Mouse (Mus musculus): Measurements from ENCODE around the gene Kcnq1. TPM values are rescaled to one million over a fixed set of nuclear protein-coding genes. Genes with fewer than 3 reads are reported as not detected.

Gene Kcnq1
- polyA plus RNA-seq, 1 experiment: 0.01 TPM

DNA sequence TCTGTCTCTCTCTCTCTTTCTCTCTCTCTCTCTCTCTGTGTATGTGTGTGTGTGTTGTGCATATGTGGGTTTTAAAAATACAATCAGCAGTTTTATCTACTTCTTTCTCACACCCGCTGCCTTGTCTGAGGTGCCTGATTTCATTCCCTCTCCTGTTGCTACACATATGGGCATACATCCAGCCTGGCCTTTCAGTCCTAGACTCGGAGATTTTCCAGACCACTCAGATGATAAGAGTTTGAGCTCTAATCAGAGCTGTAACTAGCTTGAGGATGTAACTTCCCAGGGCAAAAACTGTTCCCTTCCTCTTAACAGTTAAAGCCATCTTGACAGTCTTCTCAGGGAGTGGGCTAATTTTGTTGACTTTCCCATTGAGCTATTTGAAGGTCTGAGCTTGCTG, 265.2 kb downstream of the Kcnq1 start:
- no peak overlapping the region for H3K4me3 ChIP-seq (replicated peaks)
- no peak for TF ChIP-seq GATA1 (IDR thresholded peaks at IDR 0.05; ENCODE audit: low read length)
- no peak for TF ChIP-seq TAL1 (IDR thresholded peaks at IDR 0.05; ENCODE audit: low read length)
- H3K4me1 ChIP-seq (ENCODE audit: control insufficient read depth): no peaks in the 10 kb centered on the region
- H3K36me3 ChIP-seq (ENCODE audit: control insufficient read depth): no peaks in the 10 kb centered on the region
- no peaks in the 10 kb centered on the region for H3K9me3 ChIP-seq (ENCODE audit: control insufficient read depth, low read length)
- no peaks in the 10 kb centered on the region for H3K27me3 ChIP-seq (ENCODE audit: control insufficient read depth)

DNA sequence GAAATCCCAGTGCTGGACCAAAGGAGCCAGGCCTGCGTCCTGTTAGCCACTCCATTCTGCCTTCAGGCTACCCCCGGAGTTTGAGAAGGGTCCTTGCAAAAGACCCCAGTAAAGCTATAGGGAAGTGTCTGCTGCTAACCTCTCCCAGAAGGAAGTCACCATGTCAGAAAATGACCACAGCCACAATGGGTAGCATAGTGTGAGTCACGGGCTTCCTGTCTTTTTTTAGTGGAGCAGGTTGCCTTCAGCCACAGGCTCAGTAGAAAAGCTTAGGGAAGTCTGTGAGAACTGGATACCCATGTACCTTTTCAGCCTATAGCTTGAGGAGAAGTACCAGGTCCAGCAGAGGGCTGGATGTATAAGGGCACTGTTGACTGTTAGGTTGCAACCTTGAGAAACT, 267.1 kb downstream of the Kcnq1 start:
- H3K9me3 ChIP-seq (ENCODE audit: control insufficient read depth, low read length): no peaks in the 10 kb centered on the region
- H3K4me1 ChIP-seq (ENCODE audit: control insufficient read depth): no peaks in the 10 kb centered on the region
- TF ChIP-seq GATA1 (IDR thresholded peaks at IDR 0.05; ENCODE audit: low read length) (no peak), TAL1 (IDR thresholded peaks at IDR 0.05; ENCODE audit: low read length) (no peak)
- H3K36me3 ChIP-seq (ENCODE audit: control insufficient read depth): no peaks in the 10 kb centered on the region
- no peak overlapping the region for H3K4me3 ChIP-seq (replicated peaks)
- H3K27me3 ChIP-seq (ENCODE audit: control insufficient read depth): no peaks in the 10 kb centered on the region

DNA sequence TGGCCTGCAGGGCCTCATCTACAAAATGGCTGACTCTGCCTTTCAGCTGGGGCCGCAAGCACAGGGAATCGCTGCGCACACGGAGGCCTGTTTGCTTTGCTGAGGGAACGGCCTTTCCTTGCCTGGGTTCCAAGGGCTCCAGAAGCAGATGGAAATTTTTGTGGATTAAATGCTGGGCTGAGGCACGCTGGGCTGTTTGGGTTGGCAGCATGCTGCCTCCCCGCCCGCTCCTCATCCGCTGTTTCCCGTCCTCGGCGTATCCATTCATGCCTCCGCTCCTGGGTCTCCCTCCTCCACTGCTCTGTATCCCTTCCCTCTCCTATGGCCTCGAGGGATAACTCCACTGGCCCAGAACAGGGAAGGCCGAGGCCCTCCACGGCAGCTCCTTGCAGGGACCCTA, 269.8 kb downstream of the Kcnq1 start:
- H3K27me3 ChIP-seq (ENCODE audit: control insufficient read depth): no peaks in the 10 kb centered on the region

DNA sequence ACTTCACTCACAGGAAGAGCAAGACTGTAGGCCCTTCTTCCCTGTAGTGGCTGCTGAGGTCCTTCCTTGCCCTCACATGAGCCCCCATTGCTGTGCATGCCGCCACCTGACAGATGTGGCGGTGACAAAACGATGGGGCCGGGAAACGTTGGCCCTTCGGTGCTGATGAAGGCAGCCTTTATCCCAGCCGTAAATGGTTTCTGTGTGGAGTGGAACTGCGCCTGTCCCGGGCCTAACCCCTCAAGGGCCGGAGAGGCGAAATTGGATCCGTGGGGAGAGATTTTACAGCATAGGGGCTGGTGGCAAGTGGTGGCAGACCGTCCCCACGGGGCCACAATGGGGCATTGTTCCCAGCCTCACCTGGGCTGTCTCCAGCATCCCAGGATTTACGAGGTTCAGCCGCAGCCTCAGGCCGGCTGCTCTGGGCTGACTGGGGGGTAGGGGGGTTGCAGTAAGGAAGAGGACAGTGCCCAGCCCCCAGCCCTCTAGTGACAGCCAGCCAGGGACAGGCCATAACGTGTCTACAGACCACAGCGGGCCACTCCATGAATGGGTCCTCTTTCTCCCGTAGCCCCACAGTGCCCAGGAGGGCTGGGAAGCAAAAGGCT, 274.4 kb downstream of the Kcnq1 start:
- H3K36me3 ChIP-seq (ENCODE audit: control insufficient read depth): no peaks in the 10 kb centered on the region
- no peak overlapping the region for H3K4me3 ChIP-seq (replicated peaks)
- no peaks in the 10 kb centered on the region for H3K27me3 ChIP-seq (ENCODE audit: control insufficient read depth)
- H3K9me3 ChIP-seq (ENCODE audit: control insufficient read depth, low read length): no peaks in the 10 kb centered on the region
- no peaks in the 10 kb centered on the region for H3K4me1 ChIP-seq (ENCODE audit: control insufficient read depth)
- no peak for TF ChIP-seq TAL1 (IDR thresholded peaks at IDR 0.05; ENCODE audit: low read length)
- no peak for TF ChIP-seq GATA1 (IDR thresholded peaks at IDR 0.05; ENCODE audit: low read length)

More for the DNA sequence above, 269.8 kb downstream of the Kcnq1 start:
- Histone ChIP-seq H3K36me3 (ENCODE audit: control insufficient read depth) (no peaks in the 10 kb centered on the region), H3K9me3 (ENCODE audit: control insufficient read depth, low read length) (no peaks in the 10 kb centered on the region), H3K4me1 (ENCODE audit: control insufficient read depth) (no peaks in the 10 kb centered on the region), H3K4me3 (replicated peaks) (no peak overlapping the region)
- TF ChIP-seq GATA1 (IDR thresholded peaks at IDR 0.05; ENCODE audit: low read length) (no peak), TAL1 (IDR thresholded peaks at IDR 0.05; ENCODE audit: low read length) (no peak)

DNA sequence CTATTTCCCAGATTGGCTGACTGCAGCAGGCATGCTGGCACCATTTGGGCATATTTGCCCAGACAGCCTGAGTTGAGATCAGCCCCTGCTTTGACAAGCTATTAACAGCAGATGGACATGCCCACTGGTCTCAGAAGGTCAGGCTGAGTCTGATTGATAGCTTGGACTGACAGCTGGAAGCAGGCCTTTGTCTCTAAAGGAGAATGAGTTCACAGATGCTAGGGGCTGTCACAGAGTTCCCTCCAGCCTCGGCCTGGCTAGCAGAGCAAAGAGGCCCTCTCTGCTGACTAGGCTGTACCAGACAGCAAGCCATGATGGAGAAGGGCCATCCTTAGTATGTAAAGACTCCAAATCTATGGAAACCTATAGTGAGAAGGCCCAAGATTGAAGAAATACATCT, 280.5 kb downstream of the Kcnq1 start:
- Histone ChIP-seq H3K27me3 (ENCODE audit: control insufficient read depth) (no peaks in the 10 kb centered on the region), H3K36me3 (ENCODE audit: control insufficient read depth) (no peaks in the 10 kb centered on the region), H3K4me1 (ENCODE audit: control insufficient read depth) (no peaks in the 10 kb centered on the region), H3K9me3 (ENCODE audit: control insufficient read depth, low read length) (no peaks in the 10 kb centered on the region), H3K4me3 (replicated peaks) (no peak overlapping the region)
- TF ChIP-seq TAL1 (IDR thresholded peaks at IDR 0.05; ENCODE audit: low read length): no peak

DNA sequence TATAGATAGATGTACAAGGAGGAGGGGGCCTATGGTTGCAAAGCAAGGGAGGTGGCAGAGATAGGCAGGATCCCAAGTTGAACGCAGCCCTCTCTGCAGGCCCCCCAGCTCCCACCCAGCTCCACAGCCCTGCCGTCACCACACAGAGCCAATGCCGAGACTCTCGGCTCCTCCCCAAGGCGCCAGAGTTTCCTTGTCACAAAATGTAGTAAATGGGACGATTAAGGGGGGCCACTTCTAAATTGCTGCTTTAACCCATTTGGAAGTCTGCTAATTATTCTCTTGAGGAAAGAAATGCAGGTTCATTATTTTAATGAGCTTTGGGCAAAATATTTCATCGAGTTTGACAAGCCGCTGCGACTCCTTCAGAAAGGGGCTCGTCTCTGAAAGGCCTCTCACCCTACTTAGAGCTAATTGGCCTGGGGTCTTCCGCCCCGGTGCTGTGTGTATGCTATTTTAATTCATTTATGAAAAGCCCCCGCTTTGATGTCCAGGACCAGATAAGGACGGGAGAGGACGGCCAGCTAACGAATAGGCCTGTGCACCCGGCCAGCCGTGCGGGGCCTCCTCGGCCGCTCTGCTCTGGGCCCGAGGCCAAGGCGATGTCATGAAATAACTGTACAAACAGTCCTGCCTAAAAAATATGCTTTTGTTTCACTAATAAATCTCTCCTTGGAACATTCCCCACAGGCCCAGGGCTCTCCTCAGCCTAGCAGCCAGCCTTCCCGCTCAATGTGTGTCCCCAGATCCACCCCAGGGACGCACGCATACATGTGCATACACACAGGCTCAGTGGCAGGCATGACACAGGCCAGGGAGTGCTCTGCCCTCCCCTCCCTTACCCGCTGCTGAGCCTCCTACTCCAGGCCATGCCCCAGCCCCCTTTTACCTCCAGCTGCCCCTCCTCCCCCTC, 282.9 kb downstream of the Kcnq1 start:
- TF ChIP-seq TAL1 (IDR thresholded peaks at IDR 0.05; ENCODE audit: low read length): no peak
- no peak for TF ChIP-seq GATA1 (IDR thresholded peaks at IDR 0.05; ENCODE audit: low read length)
- H3K27me3 ChIP-seq (ENCODE audit: control insufficient read depth): no peaks in the 10 kb centered on the region
- H3K9me3 ChIP-seq (ENCODE audit: control insufficient read depth, low read length): no peaks in the 10 kb centered on the region
- H3K4me3 ChIP-seq (replicated peaks): no peak overlapping the region
- H3K4me1 ChIP-seq (ENCODE audit: control insufficient read depth): no peaks in the 10 kb centered on the region
- no peaks in the 10 kb centered on the region for H3K36me3 ChIP-seq (ENCODE audit: control insufficient read depth)

DNA sequence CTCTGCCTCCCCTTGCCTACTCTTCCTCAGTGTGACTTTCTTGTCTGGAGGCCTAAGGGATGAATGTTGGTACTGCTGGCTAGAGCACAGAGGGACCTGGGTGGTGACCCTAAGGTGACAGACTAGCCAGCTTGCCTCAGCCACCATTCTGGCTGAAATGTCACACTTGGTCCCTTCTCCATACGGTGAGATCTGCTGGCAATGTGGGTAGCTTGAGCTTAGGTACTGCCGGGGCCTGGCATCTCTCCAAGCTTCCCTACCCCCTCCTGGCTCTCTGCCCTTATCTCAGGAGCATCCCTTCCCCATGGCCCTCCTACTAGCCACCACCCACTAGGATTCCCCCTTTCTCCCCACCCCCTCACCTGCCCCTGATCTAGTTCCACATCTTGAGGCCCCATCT, 283.7 kb downstream of the Kcnq1 start:
- no peaks in the 10 kb centered on the region for H3K9me3 ChIP-seq (ENCODE audit: control insufficient read depth, low read length)
- no peaks in the 10 kb centered on the region for H3K36me3 ChIP-seq (ENCODE audit: control insufficient read depth)
- no peaks in the 10 kb centered on the region for H3K27me3 ChIP-seq (ENCODE audit: control insufficient read depth)
- H3K4me3 ChIP-seq (replicated peaks): no peak overlapping the region
- no peaks in the 10 kb centered on the region for H3K4me1 ChIP-seq (ENCODE audit: control insufficient read depth)
- TF ChIP-seq GATA1 (IDR thresholded peaks at IDR 0.05; ENCODE audit: low read length) (no peak), TAL1 (IDR thresholded peaks at IDR 0.05; ENCODE audit: low read length) (no peak)

DNA sequence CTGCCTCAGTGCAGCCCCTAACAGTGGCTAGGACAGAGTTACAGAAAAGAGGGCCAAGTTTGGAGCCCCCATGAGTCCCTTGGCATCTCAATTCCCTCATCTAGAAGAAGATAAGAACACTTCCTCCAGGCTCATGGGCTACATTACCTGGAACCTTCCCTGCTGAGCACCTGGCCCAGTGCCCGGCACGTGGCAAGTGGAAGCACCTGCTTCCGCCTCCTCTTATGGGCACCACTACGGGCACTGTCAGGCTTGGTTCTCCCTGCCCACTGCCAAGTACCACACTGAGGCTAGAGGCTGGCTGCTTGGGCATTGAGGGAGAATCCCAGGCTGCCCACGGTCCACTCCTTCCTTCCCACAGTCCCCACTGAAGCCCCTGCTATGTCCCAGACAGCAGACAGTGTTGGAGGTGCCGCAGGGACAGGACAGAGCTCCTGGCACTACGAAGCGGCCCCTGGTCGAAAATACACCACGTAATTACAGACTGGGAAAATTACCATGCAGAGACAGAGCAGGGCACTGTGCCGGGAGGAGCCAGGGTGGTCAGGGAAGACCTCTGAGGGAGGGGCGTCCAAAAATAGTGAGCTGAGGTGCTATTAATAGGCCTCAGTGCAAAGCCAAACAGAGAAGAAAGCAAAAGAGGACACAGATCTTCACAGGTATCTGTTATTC, 284.3 kb downstream of the Kcnq1 start:
- H3K4me1 ChIP-seq (ENCODE audit: control insufficient read depth): no peaks in the 10 kb centered on the region
- H3K27me3 ChIP-seq (ENCODE audit: control insufficient read depth): no peaks in the 10 kb centered on the region
- no peaks in the 10 kb centered on the region; the same call in 1 of the 2 replicates for H3K9me3 ChIP-seq (ENCODE audit: control insufficient read depth, low read length)
- no peak for TF ChIP-seq GATA1 (IDR thresholded peaks at IDR 0.05; ENCODE audit: low read length)
- no peak for TF ChIP-seq TAL1 (IDR thresholded peaks at IDR 0.05; ENCODE audit: low read length)
- no peak overlapping the region for H3K4me3 ChIP-seq (replicated peaks)
- H3K36me3 ChIP-seq (ENCODE audit: control insufficient read depth): no peaks in the 10 kb centered on the region

DNA sequence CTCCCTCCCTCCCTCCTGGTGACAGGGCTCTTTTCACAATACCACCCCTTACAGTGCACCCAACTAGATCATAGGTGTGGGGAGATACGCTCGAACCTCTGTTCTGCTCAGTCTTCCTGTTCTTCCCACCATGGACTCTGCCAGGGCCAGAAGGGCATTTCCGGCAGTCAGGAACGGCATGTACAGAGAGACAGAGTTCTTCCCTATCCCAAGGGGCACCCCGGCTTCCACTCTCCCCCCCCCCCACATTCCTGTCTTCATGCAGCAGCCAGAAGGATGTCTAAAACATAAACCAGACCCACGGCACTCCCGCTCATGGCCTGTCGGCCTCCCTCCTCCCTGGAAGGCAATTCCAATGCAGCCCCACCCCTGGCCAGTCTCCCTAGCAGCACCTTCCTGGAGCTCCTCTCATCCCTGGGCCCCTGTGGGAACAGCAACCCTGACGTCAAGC, 289.0 kb downstream of the Kcnq1 start:
- Histone ChIP-seq H3K27me3 (ENCODE audit: control insufficient read depth) (no peaks in the 10 kb centered on the region), H3K9me3 (ENCODE audit: control insufficient read depth, low read length) (no peaks in the 10 kb centered on the region; the same call in 1 of the 2 replicates)

More for the DNA sequence above, 289.0 kb downstream of the Kcnq1 start:
- TF ChIP-seq TAL1 (IDR thresholded peaks at IDR 0.05; ENCODE audit: low read length) (no peak), GATA1 (IDR thresholded peaks at IDR 0.05; ENCODE audit: low read length) (no peak)
- no peaks in the 10 kb centered on the region for H3K4me1 ChIP-seq (ENCODE audit: control insufficient read depth)
- H3K4me3 ChIP-seq (replicated peaks): no peak overlapping the region
- no peaks in the 10 kb centered on the region for H3K36me3 ChIP-seq (ENCODE audit: control insufficient read depth)
